Mouse (Mus musculus) heart, embryonic 15.5 days (tissue): ENCODE measurements at regions not wholly inside any gene's neighbourhood (a gene's known extent, or its start where the extent isn't known, plus 50 kb on each side); places are given as distances from the start of the nearest gene placed in this dataset.

Experiments
- ATAC-seq: fragments of 200-750 bp; cut with Nextera tagmentation; replicated peaks from 2 replicates; pipeline ENCODE4 v1.8.0; 2017; ENCODE audit warnings: low read depth, moderate TSS enrichment; ENCODE audit not compliant: insufficient number of reproducible peaks, insufficient read depth, low FRiP score
- H3K27ac ChIP-seq: fragments of 300-500 bp; sonication (generic); 2 replicates; pipeline ENCODE4 v1.5.1; 2015; ENCODE audit warnings: mild to moderate bottlenecking, inconsistent platforms
- H3K27me3 ChIP-seq: fragments of 300-500 bp; sonication (generic); 2 replicates; pipeline ENCODE4 v1.6.1; 2015; ENCODE audit warnings: inconsistent platforms
- H3K36me3 ChIP-seq: fragments of 300-500 bp; sonication (generic); 2 replicates; pipeline ENCODE4 v1.6.1; 2015; ENCODE audit warnings: mild to moderate bottlenecking, inconsistent platforms
- H3K4me1 ChIP-seq: fragments of 300-500 bp; sonication (generic); replicated peaks from 2 replicates; pipeline ENCODE4 v1.6.1; 2015; ENCODE audit warnings: inconsistent platforms
- H3K4me2 ChIP-seq: fragments of 300-500 bp; sonication (generic); 2 replicates; pipeline ENCODE4 v1.6.1; 2015; ENCODE audit warnings: inconsistent platforms, mild to moderate bottlenecking, moderate library complexity
- H3K4me3 ChIP-seq: fragments of 300-500 bp; sonication (generic); 2 replicates; pipeline ENCODE4 v1.5.1; 2015; ENCODE audit warnings: mild to moderate bottlenecking, inconsistent platforms
- H3K9ac ChIP-seq: fragments of 300-500 bp; sonication (generic); 2 replicates; pipeline ENCODE4 v1.6.1; 2015; ENCODE audit warnings: mild to moderate bottlenecking, inconsistent platforms
- H3K9me3 ChIP-seq: fragments of 300-500 bp; sonication (generic); replicated peaks from 2 replicates; pipeline ENCODE4 v1.6.1; 2016; ENCODE audit warnings: inconsistent platforms
- WGBS: fragments of 180-500 bp; shearing (Covaris S2); methylation state at CpG from one replicate; pipeline ENCODE4 v1.1.7; 2015; ENCODE audit warnings: mixed read lengths; 5-methylcytosine and 5-hydroxymethylcytosine counted together

DNA sequence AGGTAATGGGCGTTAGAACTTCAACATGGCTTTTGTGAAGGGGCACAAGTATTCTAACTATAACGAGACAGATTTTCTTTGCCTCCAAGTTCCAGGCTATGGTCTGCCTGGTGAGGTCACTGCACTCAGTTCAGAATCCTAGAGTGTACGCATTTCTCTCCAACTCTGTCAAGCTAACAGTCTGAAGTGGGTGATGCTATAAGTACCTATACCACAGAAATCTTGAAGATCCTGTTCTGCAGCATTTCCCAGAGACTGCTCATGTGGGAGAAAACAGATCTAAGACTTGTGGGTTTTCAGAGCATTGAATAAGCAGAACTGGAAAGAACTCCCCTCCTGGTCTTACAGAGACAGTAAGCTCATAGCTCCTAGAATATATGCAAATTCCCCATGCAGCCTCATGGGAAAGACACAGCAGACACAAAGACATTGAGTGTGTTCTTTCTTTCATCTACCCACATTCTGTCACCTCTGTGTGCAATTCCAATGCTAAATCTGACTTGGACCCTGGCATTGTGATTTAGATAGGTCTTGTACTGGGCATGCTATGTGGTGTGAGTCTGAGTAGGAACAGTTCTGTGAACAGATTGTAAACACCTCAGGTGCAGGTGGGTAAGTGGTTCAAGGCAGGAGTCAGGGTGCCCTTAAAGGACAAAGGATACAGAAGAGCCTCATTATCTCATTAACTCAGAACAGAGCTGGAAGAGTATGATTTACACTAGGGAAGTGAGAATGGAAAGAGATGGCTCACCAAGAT is 245.1 kb upstream of the Cpeb2 start:
- H3K4me1 ChIP-seq: no peaks in the 10 kb centered on the region
- 74% methylated on average over 3 of the region's 3 CpGs for WGBS

DNA sequence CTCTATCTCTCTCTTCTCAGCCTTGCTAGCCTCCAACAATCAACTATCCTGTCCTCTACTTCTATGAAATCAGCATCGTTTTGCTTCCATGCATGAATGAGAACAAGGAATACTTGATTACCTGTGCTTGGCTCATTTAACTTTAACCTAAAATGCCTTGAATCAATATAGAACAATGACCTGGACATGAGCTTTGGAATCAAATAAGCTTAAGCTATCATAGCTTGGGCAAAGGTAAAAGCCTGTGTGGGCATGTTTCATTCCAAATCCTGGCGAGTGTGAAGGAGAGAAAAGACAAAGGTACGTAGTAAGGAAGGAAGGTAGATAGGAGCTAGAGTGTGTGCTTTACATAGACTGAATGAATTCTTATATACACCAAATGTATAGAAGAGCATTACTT is 243.7 kb upstream of the Cpeb2 start:
- Histone ChIP-seq H3K4me3 (no peak overlapping the region), H3K27ac (no peak overlapping the region), H3K36me3 (no peaks in the 10 kb centered on the region), H3K9ac (no peak overlapping the region), H3K27me3 (no peaks in the 10 kb centered on the region), H3K4me1 (no peaks in the 10 kb centered on the region), H3K9me3 (no peaks in the 10 kb centered on the region), H3K4me2 (no peak overlapping the region)
- 86% methylated on average over 3 of the region's 3 CpGs for WGBS
- no peak for ATAC-seq

More for the DNA sequence above, 245.1 kb upstream of the Cpeb2 start:
- no peaks in the 10 kb centered on the region for H3K9me3 ChIP-seq
- no peak overlapping the region for H3K27ac ChIP-seq
- no peak overlapping the region for H3K9ac ChIP-seq
- no peaks in the 10 kb centered on the region for H3K27me3 ChIP-seq
- no peak for ATAC-seq
- no peaks in the 10 kb centered on the region for H3K36me3 ChIP-seq
- no peak overlapping the region for H3K4me2 ChIP-seq
- no peak overlapping the region for H3K4me3 ChIP-seq

DNA sequence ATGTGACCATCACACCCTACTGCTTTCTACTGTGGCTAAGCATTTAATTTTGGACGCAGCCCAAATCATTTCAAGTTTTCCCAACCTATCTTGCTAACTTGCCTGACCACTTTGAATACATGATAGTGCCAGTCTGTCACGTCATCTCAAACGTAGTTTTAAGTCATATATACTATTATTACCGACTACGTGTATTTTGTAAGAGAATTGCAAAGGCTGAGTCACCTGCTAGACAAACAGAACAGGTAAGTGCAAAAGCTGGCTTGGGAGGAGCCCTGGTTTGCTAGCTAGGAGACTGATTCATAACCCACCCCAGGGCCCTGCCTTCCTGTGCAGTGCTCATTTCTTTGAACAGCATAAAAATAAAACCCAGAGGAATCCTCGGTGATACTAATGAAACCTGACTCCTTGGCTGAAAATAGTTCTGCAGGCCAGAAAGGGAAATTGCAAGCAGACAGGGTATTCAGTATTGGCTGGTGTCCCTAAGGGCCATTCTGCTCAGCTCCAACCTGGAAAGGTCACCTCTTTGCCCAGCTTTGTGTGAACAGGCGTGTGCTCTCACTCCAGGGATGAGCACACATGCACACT is 208.9 kb upstream of the Cpeb2 start:
- no peak overlapping the region for H3K4me3 ChIP-seq
- 0 out of 2 replicates have a peak, but pooled peaks have one; percentile 27 for ATAC-seq
- no peaks in the 10 kb centered on the region for H3K36me3 ChIP-seq
- peak overlapping the region; percentile 48 for H3K27ac ChIP-seq
- no peak overlapping the region for H3K9ac ChIP-seq
- H3K27me3 ChIP-seq: no peaks in the 10 kb centered on the region
- no peak overlapping the region for H3K4me2 ChIP-seq
- no peaks in the 10 kb centered on the region for H3K9me3 ChIP-seq
- H3K4me1 ChIP-seq: peaks cover 13% of the 10 kb centered on the region; the same call in 1 of the 2 replicates
- WGBS: 39% methylated on average over 7 of the region's 7 CpGs

DNA sequence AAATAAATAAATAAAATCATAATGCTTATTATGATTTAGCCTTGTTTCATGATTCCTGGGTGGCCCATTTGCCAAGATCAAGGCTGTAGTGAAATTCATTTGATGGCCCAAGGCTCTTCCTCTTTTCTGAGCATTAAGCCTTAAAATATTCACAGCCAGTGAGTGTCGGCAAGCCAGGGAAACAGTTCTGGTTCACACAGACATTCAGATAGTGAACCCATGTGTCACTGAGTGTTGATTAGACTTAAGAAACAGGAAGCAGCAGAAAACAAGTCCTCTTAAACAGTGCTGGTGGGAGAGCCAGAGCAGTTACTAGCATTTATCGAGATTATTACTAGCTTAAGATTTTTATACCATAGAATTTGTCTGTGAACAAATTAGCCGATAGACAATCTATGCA is 201.7 kb upstream of the Cpeb2 start:
- WGBS: 48% methylated on average over 3 of the region's 3 CpGs
- ATAC-seq: no peak
- Histone ChIP-seq H3K4me1 (no peaks in the 10 kb centered on the region; the same call in 1 of the 2 replicates), H3K27ac (no peak overlapping the region), H3K9ac (no peak overlapping the region), H3K4me3 (no peak overlapping the region), H3K9me3 (no peaks in the 10 kb centered on the region), H3K36me3 (no peaks in the 10 kb centered on the region), H3K27me3 (no peaks in the 10 kb centered on the region), H3K4me2 (no peak overlapping the region)

DNA sequence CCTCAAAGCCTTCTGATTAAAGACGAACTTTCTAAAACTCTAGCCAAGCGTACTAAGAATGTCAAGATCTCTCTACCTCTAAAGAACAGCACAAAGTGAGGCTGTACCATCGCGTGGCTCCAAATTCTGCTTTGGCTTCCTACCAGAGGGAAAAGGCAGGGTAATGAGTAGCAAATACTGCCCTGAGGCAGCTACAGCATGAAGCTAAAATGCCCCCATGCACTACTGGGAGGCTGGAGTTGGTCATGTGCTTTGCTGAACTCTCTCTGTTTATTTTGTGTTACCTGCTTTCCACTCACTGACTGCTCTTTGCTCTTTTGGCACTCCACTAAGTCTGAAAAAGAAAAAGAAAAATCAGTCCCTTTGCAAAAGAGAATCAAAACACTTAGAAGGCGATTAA is 201.1 kb upstream of the Cpeb2 start:
- 80% methylated on average over 5 of the region's 5 CpGs for WGBS
- Histone ChIP-seq H3K4me3 (no peak overlapping the region), H3K36me3 (no peaks in the 10 kb centered on the region), H3K27ac (no peak overlapping the region), H3K9me3 (no peaks in the 10 kb centered on the region), H3K9ac (no peak overlapping the region), H3K4me2 (no peak overlapping the region), H3K4me1 (no peaks in the 10 kb centered on the region; the same call in 1 of the 2 replicates), H3K27me3 (no peaks in the 10 kb centered on the region)
- no peak for ATAC-seq

DNA sequence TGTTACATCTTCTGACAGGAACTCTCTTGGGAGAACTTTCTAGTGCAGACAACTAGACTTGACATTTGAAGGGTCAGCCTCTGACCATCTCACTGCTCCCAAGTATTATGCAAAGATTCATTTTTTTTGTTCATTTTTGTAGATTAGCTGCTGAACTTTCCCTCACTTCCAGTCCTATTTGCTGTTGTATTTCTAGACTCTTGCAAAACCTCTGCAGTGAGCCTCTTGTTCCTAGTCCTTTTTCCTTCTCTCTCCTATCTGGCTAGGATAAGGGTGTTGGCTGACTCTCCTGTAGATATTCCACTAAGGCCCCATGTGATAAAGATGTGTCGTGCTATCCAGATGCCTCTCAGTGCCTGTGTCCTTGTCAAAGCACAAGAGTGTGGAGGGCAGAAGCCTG is 198.5 kb upstream of the Cpeb2 start:
- no peaks in the 10 kb centered on the region for H3K27me3 ChIP-seq
- no peak overlapping the region for H3K27ac ChIP-seq
- no peaks in the 10 kb centered on the region for H3K9me3 ChIP-seq
- H3K4me1 ChIP-seq: peaks cover 2% of the 10 kb centered on the region; the same call in 1 of the 2 replicates
- no peak overlapping the region for H3K9ac ChIP-seq
- no peak overlapping the region for H3K4me2 ChIP-seq
- no peak overlapping the region for H3K4me3 ChIP-seq
- ATAC-seq: no peak
- no peaks in the 10 kb centered on the region for H3K36me3 ChIP-seq
- 21% methylated on average over 1 of the region's 1 CpGs for WGBS

DNA sequence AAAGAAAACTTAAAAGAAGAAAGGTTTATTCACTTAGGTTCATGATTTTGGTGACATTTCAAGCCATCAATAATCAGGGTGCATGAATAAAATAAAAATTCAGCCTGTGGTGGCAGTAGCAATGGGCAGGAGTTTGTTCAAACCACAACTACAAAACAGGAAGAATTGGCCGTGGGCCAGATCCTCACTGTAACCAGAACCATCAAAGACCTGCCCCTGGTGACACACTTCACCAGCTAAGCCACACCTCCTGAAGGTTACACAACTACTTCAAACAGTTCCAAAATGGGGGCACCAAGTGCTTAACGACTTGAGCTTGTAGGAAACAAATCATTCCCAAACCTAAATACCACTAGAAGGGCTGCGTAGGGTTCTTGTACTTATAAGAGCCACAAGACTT is 195.4 kb upstream of the Cpeb2 start:
- Histone ChIP-seq H3K9ac (no peak overlapping the region), H3K4me2 (no peak overlapping the region), H3K9me3 (no peaks in the 10 kb centered on the region), H3K27me3 (no peaks in the 10 kb centered on the region), H3K4me3 (no peak overlapping the region), H3K4me1 (peaks cover 2% of the 10 kb centered on the region; the same call in 1 of the 2 replicates), H3K27ac (no peak overlapping the region), H3K36me3 (no peaks in the 10 kb centered on the region)
- WGBS: 59% methylated on average over 3 of the region's 3 CpGs
- ATAC-seq: no peak

DNA sequence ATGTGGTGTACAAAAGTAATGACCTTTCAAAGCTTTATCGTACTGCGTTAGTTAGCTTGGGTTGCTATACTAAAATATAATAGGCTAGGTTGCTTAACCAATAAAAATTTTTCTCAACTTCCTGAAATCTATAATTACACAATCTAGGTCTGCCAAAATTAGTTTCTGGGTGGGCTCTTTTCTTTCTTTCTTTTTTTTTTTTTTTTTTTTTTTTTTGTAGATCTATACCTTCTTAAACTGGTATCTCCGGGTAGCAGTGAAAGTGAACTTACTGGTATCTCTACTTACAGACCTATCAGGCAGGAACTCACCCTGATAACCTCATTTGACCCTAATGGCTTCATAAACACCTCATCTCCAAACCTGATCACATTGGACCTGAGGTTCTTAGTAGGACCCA is 193.4 kb upstream of the Cpeb2 start:
- H3K4me3 ChIP-seq: no peak overlapping the region
- no peaks in the 10 kb centered on the region for H3K27me3 ChIP-seq
- no peak overlapping the region for H3K9ac ChIP-seq
- WGBS: 87% methylated on average over 3 of the region's 3 CpGs
- no peaks in the 10 kb centered on the region for H3K9me3 ChIP-seq
- no peak overlapping the region for H3K27ac ChIP-seq
- peaks cover 2% of the 10 kb centered on the region; the same call in 1 of the 2 replicates for H3K4me1 ChIP-seq
- H3K4me2 ChIP-seq: no peak overlapping the region
- no peaks in the 10 kb centered on the region for H3K36me3 ChIP-seq
- ATAC-seq: no peak

DNA sequence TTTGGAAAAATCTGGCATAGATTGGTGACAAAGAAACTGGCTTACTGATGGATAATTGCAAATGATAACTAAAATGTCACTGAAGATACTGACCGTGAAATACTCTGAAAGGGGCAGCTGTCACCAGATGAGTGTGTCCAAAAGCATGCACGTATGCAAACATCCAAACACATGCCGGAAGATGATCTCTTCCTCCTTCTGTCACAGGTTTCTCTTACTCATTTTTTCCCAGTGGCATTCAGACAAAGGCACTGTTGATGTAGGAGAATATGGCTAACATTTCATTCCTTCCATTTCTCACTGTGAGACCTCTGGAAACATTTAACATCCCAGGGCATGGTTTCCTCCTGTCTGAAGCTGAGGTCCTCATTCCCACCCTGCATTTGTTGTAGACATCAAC is 190.4 kb upstream of the Cpeb2 start:
- Histone ChIP-seq H3K36me3 (no peaks in the 10 kb centered on the region), H3K4me1 (0 out of 2 replicates have a peak, but pooled peaks cover 3% of the 10 kb centered on the region), H3K27me3 (no peaks in the 10 kb centered on the region), H3K4me2 (no peak overlapping the region), H3K9me3 (no peaks in the 10 kb centered on the region), H3K4me3 (no peak overlapping the region), H3K27ac (no peak overlapping the region), H3K9ac (no peak overlapping the region)
- 71% methylated on average over 3 of the region's 3 CpGs for WGBS
- no peak for ATAC-seq

DNA sequence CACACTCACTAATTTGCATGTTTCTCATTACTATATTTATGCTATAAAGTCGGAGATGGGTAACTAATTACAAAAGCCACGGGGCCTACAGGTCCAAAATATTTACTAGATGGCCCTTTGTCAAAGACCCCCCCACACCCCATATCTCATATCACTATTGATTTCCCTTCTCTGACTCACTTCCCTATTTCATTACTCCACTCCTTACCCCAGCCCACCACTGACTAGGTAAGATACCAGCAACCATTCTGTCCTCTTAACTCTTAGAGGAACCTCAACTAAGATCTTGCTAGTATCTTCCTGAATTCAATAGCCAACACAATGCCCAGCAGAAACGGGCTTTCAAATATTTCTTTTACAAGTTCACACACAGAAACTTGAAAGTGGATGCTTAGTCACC is 187.1 kb upstream of the Cpeb2 start:
- H3K27ac ChIP-seq: no peak overlapping the region
- H3K9ac ChIP-seq: no peak overlapping the region
- H3K4me1 ChIP-seq: peaks cover 14% of the 10 kb centered on the region
- H3K36me3 ChIP-seq: no peaks in the 10 kb centered on the region
- H3K4me3 ChIP-seq: no peak overlapping the region
- no peaks in the 10 kb centered on the region for H3K9me3 ChIP-seq
- no peak for ATAC-seq
- H3K27me3 ChIP-seq: no peaks in the 10 kb centered on the region
- H3K4me2 ChIP-seq: no peak overlapping the region
- 76% methylated on average over 3 of the region's 3 CpGs for WGBS

DNA sequence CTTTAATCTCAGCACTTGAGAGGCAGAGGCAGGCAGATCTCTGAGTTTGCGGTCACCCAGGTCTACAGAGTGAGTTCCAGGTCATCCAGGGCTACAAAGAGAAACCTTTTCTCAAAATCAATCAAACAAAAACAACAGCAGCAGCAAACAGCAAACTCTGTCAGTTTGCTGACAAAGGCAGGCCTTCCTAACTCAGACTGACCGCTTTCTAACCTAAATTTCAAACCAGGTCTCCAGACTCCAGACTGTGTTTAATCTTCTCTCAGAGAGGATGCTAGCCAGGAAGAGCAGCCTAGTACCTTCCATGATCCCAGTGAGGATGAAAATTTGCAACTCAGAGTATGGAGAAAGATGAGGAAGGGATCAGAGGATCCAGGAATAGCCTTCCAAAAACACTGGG is 185.7 kb upstream of the Cpeb2 start:
- H3K4me3 ChIP-seq: no peak overlapping the region
- H3K4me1 ChIP-seq: peaks cover 18% of the 10 kb centered on the region
- H3K9ac ChIP-seq: no peak overlapping the region
- no peaks in the 10 kb centered on the region for H3K9me3 ChIP-seq
- H3K27me3 ChIP-seq: no peaks in the 10 kb centered on the region
- 88% methylated on average over 2 of the region's 2 CpGs for WGBS
- no peak for ATAC-seq
- H3K4me2 ChIP-seq: no peak overlapping the region
- H3K36me3 ChIP-seq: no peaks in the 10 kb centered on the region
- no peak overlapping the region for H3K27ac ChIP-seq
